In genomic region chr13:114458291-114458885, GRCm38 (mm10) we compare ENCODE assay signal across 8 mouse cellular contexts. TPM values are rescaled to one million over a fixed set of nuclear protein-coding genes. Genes with fewer than 3 reads are reported as not detected.
DNase-seq lines count a peak whose midpoint lies in the region; ATAC-seq and TF ChIP-seq lines count a peak whose summit lies in the region.

No protein-coding gene starts in this region.

- peak; percentile 6 to 15 for DNase-seq in left cerebral cortex, adult 18-20 months (ENCODE audit: low spot score in 2 of 2)
- no peak for DNase-seq in left cerebral cortex, adult 11 months (ENCODE audit: low spot score)
- peak; percentile 22 for DNase-seq in lung, postnatal 36 days
- peak; percentile 23 for DNase-seq in right cerebral cortex, adult 18-20 months

- H3K27me3 ChIP-seq in kidney, embryonic 15.5 days: peaks cover 78% of the 10 kb centered on the region

- H3K4me3 ChIP-seq in cortical plate, adult 2 months (ENCODE audit: insufficient read depth, low read length): peak overlapping the region; percentile 41
- H3K4me3 ChIP-seq in kidney, embryonic 15.5 days (replicated peaks): peak overlapping the region; percentile 59

- no peaks in the 10 kb centered on the region for H3K9me3 ChIP-seq in kidney, embryonic 15.5 days (replicated peaks)

- peak overlapping the region; percentile 99 for H3K4me2 ChIP-seq in kidney, embryonic 15.5 days

- H3K4me1 ChIP-seq in cortical plate, adult 2 months (ENCODE audit: control insufficient read depth, insufficient read depth, low read length): no peaks in the 10 kb centered on the region
- H3K4me1 ChIP-seq in kidney, embryonic 15.5 days: peaks cover 46% of the 10 kb centered on the region

- TF ChIP-seq CTCF in cortical plate, adult 2 months (IDR thresholded peaks at IDR 0.05; ENCODE audit: extremely low read depth, insufficient read depth, low read length): no peak

- peak; percentile 14; the same call in 1 of the 2 replicates for ATAC-seq in granulocyte monocyte progenitor cell, adult 5-6 weeks (replicated peaks; ENCODE audit: poor library complexity, severe bottlenecking)
- ATAC-seq in kidney, embryonic 15.5 days (replicated peaks; ENCODE audit: low FRiP score): peak; percentile 70
- ATAC-seq in activated CD4-positive, CD25-positive, alpha-beta regulatory T cell, adult 4 months: no peak

- H3K9ac ChIP-seq in kidney, embryonic 15.5 days: peak overlapping the region; percentile 36; the same call in 1 of the 2 replicates

- under 1% methylated on average over 55 of the region's 56 CpGs for WGBS in kidney, embryonic 15.5 days

- no peak overlapping the region for H3K27ac ChIP-seq in cortical plate, adult 2 months (ENCODE audit: insufficient read depth, low read length)
- H3K27ac ChIP-seq in kidney, embryonic 15.5 days: no peak overlapping the region

- no peaks in the 10 kb centered on the region for H3K36me3 ChIP-seq in kidney, embryonic 15.5 days

- no peak for TF ChIP-seq POLR2A in cortical plate, adult 2 months (IDR thresholded peaks at IDR 0.05; ENCODE audit: extremely low read depth, insufficient read depth, low read length)

RNA-seq across cellular contexts. Expression of gene Fst, which starts 0.4 kb away (rescaled TPM):
- 1 to 10 TPM; 5.4 to 9.0 TPM for total RNA-seq in left cerebral cortex, adult 18-20 months (2021)
- polyA plus RNA-seq in cortical plate, adult 2 months (2012; rRNA removed): 4.4 and 5.7 TPM in 2 replicates
- total RNA-seq in granulocyte monocyte progenitor cell, adult 5-6 weeks (2014; fragmentation: Nextera tagmentation): not detected in 2 replicates
- total RNA-seq in granulocyte monocyte progenitor cell, adult 5-6 weeks (2017): not detected in 2 replicates
- 4.3 and 7.3 TPM in 2 replicates for polyA plus RNA-seq in kidney, embryonic 15.5 days (2015; fragmentation: Nextera tagmentation; extraction: Ambion mirVana)
- under 1 TPM in 1 of 2 experiments, not detected in 1; 0.33 TPM for polyA plus RNA-seq in activated CD4-positive, CD25-positive, alpha-beta regulatory T cell, adult 4 months (2017; shearing (Covaris generic))
